Mouse (Mus musculus) ES-E14 (cell line): Measurements from ENCODE around the gene Zbtb2. TPM values are rescaled to one million over a fixed set of nuclear protein-coding genes. Genes with fewer than 3 reads are reported as not detected.
A peak's percentile ranks its signal among the peaks of the same experiment; 100 is the strongest.

Experiments used
- DNase-seq: peaks from one replicate; pipeline ENCODE4 v3.0.0-alpha.2; 2013; ENCODE audit warnings: low read depth, low spot score
- H3K27ac ChIP-seq: 2 replicates; pipeline ENCODE4 v1.5.1; 2012; ENCODE audit warnings: low read depth, mild to moderate bottlenecking, low read length, moderate library complexity, mixed read lengths; ENCODE audit not compliant: poor library complexity, insufficient read depth, severe bottlenecking
- H3K36me3 ChIP-seq: 2 replicates; pipeline ENCODE4 v1.6.1; 2012; ENCODE audit warnings: mild to moderate bottlenecking, low read length, moderate library complexity, mixed read lengths; ENCODE audit not compliant: control insufficient read depth, poor library complexity, insufficient read depth, severe bottlenecking
- H3K4me1 ChIP-seq, 2 experiments: fragments of 150-350 bp in 1 of 2; sonication (generic) in 1 of 2; 2 replicates each; pipeline ENCODE4 v1.6.1; 2012; ENCODE audit warnings: low read length in 2 of 2, mild to moderate bottlenecking in 1 of 2, mixed read lengths in 1 of 2; ENCODE audit not compliant: control insufficient read depth in 2 of 2, insufficient read depth in 2 of 2, poor library complexity in 1 of 2
- H3K4me3 ChIP-seq, 2 experiments: fragments of 150-350 bp in 1 of 2; sonication (generic) in 1 of 2; 2 replicates each; pipeline ENCODE4 v1.5.1; 2012; ENCODE audit warnings: low read length in 2 of 2, low read depth in 1 of 2, mild to moderate bottlenecking in 1 of 2, mixed read lengths in 1 of 2; ENCODE audit not compliant: insufficient read depth in 1 of 2, poor library complexity in 1 of 2, severe bottlenecking in 1 of 2
- H3K9ac ChIP-seq: 2 replicates; pipeline ENCODE4 v1.6.1; 2012; ENCODE audit warnings: low read depth, mild to moderate bottlenecking, low read length, mixed read lengths; ENCODE audit not compliant: poor library complexity, insufficient read depth, severe bottlenecking
- H3K9me3 ChIP-seq: fragments of 150-350 bp; sonication (generic); 2 replicates; pipeline ENCODE4 v1.6.1; 2012; ENCODE audit warnings: low read depth, mild to moderate bottlenecking, low read length; ENCODE audit not compliant: control insufficient read depth, insufficient read depth
- CHD2 ChIP-seq: IDR thresholded peaks from 2 replicates; pipeline ENCODE4 v1.6.1; 2014; ENCODE audit warnings: mild to moderate bottlenecking, low read depth, low read length, inconsistent platforms
- HCFC1 ChIP-seq: IDR thresholded peaks from 2 replicates; pipeline ENCODE4 v1.6.1; 2012; ENCODE audit warnings: low read length, inconsistent platforms, borderline replicate concordance; ENCODE audit not compliant: insufficient read depth
- MAFK ChIP-seq: IDR thresholded peaks from 2 replicates; pipeline ENCODE4 v1.6.1; 2014; ENCODE audit warnings: mild to moderate bottlenecking, low read depth, low read length, inconsistent platforms; ENCODE audit not compliant: insufficient read depth
- ZC3H11A ChIP-seq: IDR thresholded peaks from 2 replicates; pipeline ENCODE4 v1.6.1; 2012; ENCODE audit warnings: low read depth, mild to moderate bottlenecking, inconsistent platforms, low read length, borderline replicate concordance
- ZNF384 ChIP-seq: IDR thresholded peaks from 2 replicates; pipeline ENCODE4 v1.6.1; 2012; ENCODE audit warnings: low read depth, low read length, inconsistent platforms
- in situ Hi-C, 2 experiments: fragments of 600-800 bp; cut with MboI; formaldehyde crosslinking; loops; one replicate each; pipeline ENCODE4 v1.15.1; 2025; ENCODE audit warnings: low sequenced_read_pairs in 2 of 2, inconsistent platforms in 1 of 2; ENCODE audit not compliant: unreplicated experiment in 2 of 2
- total RNA-seq: library from RNA; depleted of rRNA; stranded (reverse); fragments of 300-350 nt; gene quantifications from 2 replicates; pipeline ENCODE4 v1.2.3, GENCODE M21; 2012

Gene Zbtb2
- total RNA-seq, 1 experiment: 14.7 TPM

DNA sequence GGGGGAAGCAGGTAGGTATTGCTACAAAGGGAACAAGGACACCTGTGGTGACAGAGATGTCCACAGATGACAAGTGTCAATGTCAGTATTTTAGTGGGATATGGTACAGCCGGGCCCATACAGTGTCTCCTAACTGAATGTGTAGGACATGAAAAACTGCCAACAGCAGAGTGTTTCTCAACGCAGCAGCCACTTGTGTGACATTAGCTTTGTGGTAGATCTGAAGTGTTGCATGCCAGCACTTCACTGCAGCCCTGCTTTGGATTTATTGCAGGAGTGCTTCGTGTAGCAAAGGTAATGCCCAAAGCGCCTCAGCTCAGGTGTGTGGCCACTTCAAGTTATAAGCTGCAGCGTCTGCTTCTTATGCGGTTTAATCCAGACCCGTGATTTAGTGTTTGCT is 11.0 kb downstream of the Zbtb2 start:
- Histone ChIP-seq H3K4me3 (no peak overlapping the region), H3K4me1 (peaks cover 14 to 30% of the 10 kb centered on the region in 2 experiments), H3K27ac (no peak overlapping the region), H3K9ac (no peak overlapping the region), H3K36me3 (no peaks in the 10 kb centered on the region), H3K9me3 (no peaks in the 10 kb centered on the region)
- in situ Hi-C loops: no loop called here
- no peak for TF ChIP-seq ZNF384
- no peak for TF ChIP-seq HCFC1
- TF ChIP-seq MAFK: no peak
- TF ChIP-seq CHD2: no peak
- TF ChIP-seq ZC3H11A: no peak
- no peak for DNase-seq

DNA sequence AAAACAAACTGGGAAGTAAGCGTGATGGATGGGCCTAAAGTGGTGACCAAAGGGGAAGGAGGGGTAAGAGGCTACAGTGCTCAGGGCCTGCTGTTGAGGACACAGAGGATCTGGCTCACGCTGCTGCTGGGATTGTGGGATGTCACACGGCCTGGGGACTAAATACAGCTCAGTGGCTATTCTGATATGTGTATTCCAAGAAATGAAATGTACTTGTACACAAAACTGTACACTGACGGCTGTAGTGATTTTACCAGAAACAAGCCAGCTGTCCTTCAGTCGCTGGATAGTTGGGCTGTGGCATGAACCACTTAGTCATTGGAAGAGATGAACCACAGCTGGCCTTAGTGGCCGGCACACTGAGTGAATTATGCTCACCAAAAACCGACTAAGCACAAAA is 11.4 kb downstream of the Zbtb2 start:
- TF ChIP-seq ZNF384: no peak
- no peak for TF ChIP-seq ZC3H11A
- no peak for TF ChIP-seq CHD2
- TF ChIP-seq HCFC1: no peak
- Histone ChIP-seq H3K36me3 (no peaks in the 10 kb centered on the region), H3K27ac (peak overlapping the region; percentile 84), H3K9me3 (no peaks in the 10 kb centered on the region), H3K4me1 (peaks cover 14 to 34% of the 10 kb centered on the region in 2 experiments), H3K4me3 (no peak overlapping the region), H3K9ac (no peak overlapping the region)
- DNase-seq: no peak
- in situ Hi-C loops: no loop called here

DNA sequence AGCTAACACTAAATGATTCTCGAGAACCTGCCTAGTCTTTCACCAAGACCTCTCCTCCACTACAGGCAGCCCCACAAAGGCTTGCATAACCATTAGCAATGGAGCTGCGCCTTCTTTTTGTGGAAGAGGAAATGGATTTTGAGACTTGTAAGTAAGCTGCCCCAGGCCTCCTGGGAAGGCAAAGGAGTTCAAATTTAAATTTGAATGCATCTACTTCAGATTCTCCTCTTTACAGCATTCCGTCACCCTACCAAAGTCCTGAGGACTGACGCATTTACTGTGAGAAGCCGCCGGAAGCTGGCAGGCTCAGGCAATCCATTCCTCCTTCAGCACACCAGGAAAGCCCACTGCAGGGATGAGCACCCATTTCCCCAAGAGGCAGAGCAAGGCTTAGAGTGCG is 12.6 kb downstream of the Zbtb2 start:
- Histone ChIP-seq H3K9me3 (no peaks in the 10 kb centered on the region), H3K9ac (peak overlapping the region; percentile 25; the same call in 1 of the 2 replicates), H3K27ac (peak overlapping the region; percentile 84), H3K4me3 (no peak overlapping the region), H3K36me3 (no peaks in the 10 kb centered on the region), H3K4me1 (peaks cover 14 to 38% of the 10 kb centered on the region in 2 experiments)
- TF ChIP-seq ZC3H11A (no peak), CHD2 (no peak), MAFK (no peak), HCFC1 (no peak), ZNF384 (no peak)
- in situ Hi-C loops: no loop called here
- DNase-seq: peak; percentile 80

DNA sequence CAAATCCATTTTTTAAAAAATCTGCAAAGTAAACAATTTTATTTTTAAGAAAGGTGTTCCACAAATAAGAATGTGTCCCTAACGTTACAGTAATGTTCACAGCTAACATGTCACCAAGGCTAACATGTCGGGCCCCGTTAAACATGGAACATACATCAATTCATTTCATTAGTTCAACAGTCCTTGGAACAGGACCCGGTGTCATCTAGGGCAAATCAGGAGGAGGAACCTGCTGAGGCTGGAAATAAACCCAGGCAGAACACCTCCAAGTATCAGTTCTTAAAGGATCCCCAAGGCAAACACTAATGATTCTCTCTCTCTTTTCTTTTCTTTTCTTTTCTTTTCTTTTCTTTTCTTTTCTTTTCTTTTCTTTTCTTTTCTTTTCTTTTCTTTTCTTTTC is 13.2 kb downstream of the Zbtb2 start:
- Histone ChIP-seq H3K27ac (peak overlapping the region; percentile 82; the same call in 1 of the 2 replicates), H3K9ac (no peak overlapping the region), H3K4me1 (peaks cover 14 to 42% of the 10 kb centered on the region in 2 experiments), H3K9me3 (no peaks in the 10 kb centered on the region), H3K4me3 (no peak overlapping the region), H3K36me3 (no peaks in the 10 kb centered on the region)
- TF ChIP-seq CHD2 (no peak), ZNF384 (no peak), MAFK (no peak), HCFC1 (no peak), ZC3H11A (no peak)
- no peak for DNase-seq
- in situ Hi-C loops: no loop called here

DNA sequence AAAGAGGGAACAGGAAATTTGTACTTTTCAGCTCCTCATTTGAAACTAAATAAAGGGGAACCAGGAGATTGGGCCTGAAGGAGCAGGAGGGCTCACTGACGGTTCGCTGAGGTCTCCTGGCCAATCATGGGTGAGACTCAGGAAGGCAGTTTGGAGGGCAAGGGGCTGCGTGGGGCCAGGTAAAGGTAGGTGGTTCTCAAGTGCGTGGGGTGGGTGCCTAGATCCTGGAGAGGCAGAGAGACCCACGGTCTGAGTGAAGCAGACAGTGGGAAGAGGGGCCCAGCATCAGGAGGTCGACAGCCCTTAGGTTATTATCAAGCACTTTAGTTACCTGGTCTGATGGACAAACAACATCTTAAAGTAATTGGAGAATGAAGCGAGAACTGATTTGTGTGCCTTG is 13.7 kb downstream of the Zbtb2 start:
- Histone ChIP-seq H3K4me3 (no peak overlapping the region; a peak in 1 of 4 replicates), H3K9me3 (no peaks in the 10 kb centered on the region), H3K4me1 (peaks cover 14 to 42% of the 10 kb centered on the region in 2 experiments), H3K36me3 (no peaks in the 10 kb centered on the region), H3K9ac (peak overlapping the region; percentile 54; the same call in 1 of the 2 replicates), H3K27ac (peak overlapping the region; percentile 82)
- no peak for TF ChIP-seq HCFC1
- no peak for TF ChIP-seq CHD2
- no peak for TF ChIP-seq MAFK
- no peak for TF ChIP-seq ZNF384
- no peak for TF ChIP-seq ZC3H11A
- in situ Hi-C loops: no loop called here
- DNase-seq: no peak
